Mouse (Mus musculus) spleen, adult 2 months (tissue): ENCODE data around the gene Timm17a. TPM values are rescaled to one million over a fixed set of nuclear protein-coding genes. Genes with fewer than 3 reads are reported as not detected.
A peak's percentile ranks its signal among the peaks of the same experiment; 100 is the strongest.

Experiments
- DNase-seq, 2 experiments: peaks; one replicate each; pipeline versions ENCODE4 v3.0.0 to v3.0.0-alpha.2; 2012 to 2021; ENCODE audit warnings: low spot score in 2 of 2, low read depth in 1 of 2
- H3K27ac ChIP-seq: fragments of 200-500 bp; 2 replicates; pipeline ENCODE4 v1.5.1; 2012; ENCODE audit warnings: low read length, inconsistent platforms; ENCODE audit not compliant: insufficient read depth
- H3K27me3 ChIP-seq: fragments of 200-500 bp; 2 replicates; pipeline ENCODE4 v1.6.1; 2012; ENCODE audit warnings: mild to moderate bottlenecking, moderate library complexity, low read length, inconsistent platforms; ENCODE audit not compliant: control insufficient read depth, insufficient read depth
- H3K36me3 ChIP-seq: fragments of 200-500 bp; 2 replicates; pipeline ENCODE4 v1.6.1; 2012; ENCODE audit warnings: mild to moderate bottlenecking, low read length, inconsistent platforms; ENCODE audit not compliant: control insufficient read depth, insufficient read depth
- H3K4me1 ChIP-seq: fragments of 200-500 bp; 2 replicates; pipeline ENCODE4 v1.6.1; 2011; ENCODE audit warnings: inconsistent platforms; ENCODE audit not compliant: control insufficient read depth, insufficient read depth, insufficient read length
- H3K4me3 ChIP-seq: fragments of 200-500 bp; 2 replicates; pipeline ENCODE4 v1.5.1; 2011; ENCODE audit warnings: mild to moderate bottlenecking, inconsistent platforms; ENCODE audit not compliant: insufficient read depth, insufficient read length; ENCODE audit errors: extremely low read depth
- CTCF ChIP-seq: fragments of 200-500 bp; IDR thresholded peaks from 2 replicates; pipeline ENCODE4 v1.5.1; 2011; ENCODE audit warnings: mild to moderate bottlenecking, inconsistent platforms; ENCODE audit not compliant: insufficient read depth, insufficient read length, insufficient replicate concordance; ENCODE audit errors: extremely low read depth
- POLR2A ChIP-seq: fragments of 200-500 bp; IDR thresholded peaks from 2 replicates; pipeline ENCODE4 v1.6.1; 2011; ENCODE audit warnings: low read depth, low read length, inconsistent platforms
- WGBS: fragments of 180-500 bp; shearing (Covaris S2); methylation state at CpG from one replicate; pipeline ENCODE4 v1.1.7; 2018; 5-methylcytosine and 5-hydroxymethylcytosine counted together
- polyA plus RNA-seq: library from polyadenylated mRNA; depleted of rRNA; stranded (reverse); fragments of >200 nt; gene quantifications from 2 replicates; pipeline ENCODE4 v1.2.3, GENCODE M21; 2012; rRNA removed

Timm17a gene
- polyA plus RNA-seq, 1 experiment: 15.2 TPM

DNA sequence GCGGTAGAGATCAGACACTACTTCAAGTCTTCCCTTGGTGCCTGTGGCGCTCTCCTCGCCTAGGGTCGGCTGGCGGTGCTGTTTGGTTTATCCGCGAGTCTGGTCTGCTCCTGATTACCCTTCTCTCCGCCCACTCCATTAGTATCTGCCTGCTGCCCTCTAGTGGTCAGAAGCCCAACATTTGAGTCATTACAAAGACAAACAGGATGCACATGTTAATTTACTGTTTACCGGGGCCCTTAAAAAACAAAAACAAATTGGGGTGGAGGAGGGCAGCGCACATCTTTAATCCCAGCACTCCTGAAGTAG lies 54.5 kb downstream of the Timm17a start:
- Histone ChIP-seq H3K27ac (no peak overlapping the region), H3K4me3 (no peak overlapping the region), H3K36me3 (peaks cover 9% of the 10 kb centered on the region), H3K27me3 (no peaks in the 10 kb centered on the region), H3K4me1 (peaks cover 3% of the 10 kb centered on the region; the same call in 1 of the 2 replicates)
- peak; percentile 39 to 56 for DNase-seq
- WGBS: 3% methylated on average over 10 of the region's 10 CpGs
- TF ChIP-seq POLR2A (no peak), CTCF (peak; percentile 59; the same call in 1 of the 2 replicates)

GRCm38 (mm10) chr1:135258380-135259127 lies 55.0 kb downstream of the Timm17a start, which contains the start of gene Elf3:
Gene Elf3 (minus strand): TSS chr1:135258568.
- Histone ChIP-seq H3K27ac (no peak within 1 kb of the TSS), H3K4me1 (peaks cover 3% of the 10 kb centered on the region; the same call in 1 of the 2 replicates), H3K27me3 (no peaks in the 10 kb centered on the region), H3K36me3 (peaks cover 5% of the 10 kb centered on the region), H3K4me3 (no peak within 1 kb of the TSS)
- WGBS: 69% methylated on average over 19 of the region's 19 CpGs
- DNase-seq: no peak
- TF ChIP-seq CTCF (no peak), POLR2A (no peak)

DNA sequence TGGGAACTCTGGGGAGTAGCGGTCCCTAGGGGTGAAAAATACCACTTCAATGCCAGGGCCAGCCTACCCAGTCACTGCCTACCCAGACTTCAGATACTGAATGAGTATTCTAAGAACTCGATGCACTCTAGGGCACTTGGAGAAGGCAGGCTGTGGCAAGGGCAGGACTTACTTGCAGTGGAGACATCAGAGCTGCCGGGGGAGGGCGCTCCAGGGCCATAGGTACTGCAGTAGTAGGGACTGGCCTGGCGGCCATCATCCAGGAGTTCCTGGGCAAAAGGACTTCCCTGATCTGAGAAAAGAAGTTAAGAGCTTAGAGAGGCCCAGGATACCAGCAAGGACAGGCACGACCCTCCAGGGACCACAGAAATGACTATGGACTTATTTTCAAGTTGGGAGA lies 57.3 kb downstream of the Timm17a start:
- Histone ChIP-seq H3K4me3 (no peak overlapping the region), H3K27ac (no peak overlapping the region), H3K27me3 (no peaks in the 10 kb centered on the region), H3K4me1 (peaks cover 3% of the 10 kb centered on the region; the same call in 1 of the 2 replicates), H3K36me3 (no peaks in the 10 kb centered on the region)
- WGBS: 86% methylated on average over 6 of the region's 6 CpGs
- TF ChIP-seq CTCF: no peak
- no peak for TF ChIP-seq POLR2A
- no peak for DNase-seq

GRCm38 (mm10) chr1:135252854-135253253 lies 60.7 kb downstream of the Timm17a start:
- 58% methylated on average over 4 of the region's 4 CpGs for WGBS
- TF ChIP-seq POLR2A (no peak), CTCF (no peak)
- no peak overlapping the region for H3K4me3 ChIP-seq
- no peaks in the 10 kb centered on the region for H3K4me1 ChIP-seq
- DNase-seq: no peak
- H3K27ac ChIP-seq: no peak overlapping the region
- H3K27me3 ChIP-seq: no peaks in the 10 kb centered on the region
- no peaks in the 10 kb centered on the region for H3K36me3 ChIP-seq

DNA sequence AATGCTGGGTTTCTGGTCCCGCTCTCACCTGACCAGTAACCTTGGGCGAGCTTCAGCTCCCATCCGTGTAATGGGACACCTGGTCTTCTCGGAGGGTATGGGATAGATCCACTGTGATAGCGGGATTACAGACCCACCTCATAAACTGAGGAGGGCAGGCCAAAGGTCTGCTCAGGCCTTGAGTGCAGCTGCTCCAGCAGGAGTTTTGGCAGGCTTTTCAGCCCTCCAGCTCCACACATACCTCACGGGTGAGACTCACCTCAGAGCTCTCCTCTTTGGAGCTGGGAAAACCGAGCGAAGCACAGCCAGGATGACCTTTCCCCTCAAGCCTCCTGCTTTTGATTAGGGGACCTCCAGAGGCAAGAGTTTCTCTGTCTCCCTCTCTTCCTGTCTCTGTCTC lies 62.2 kb downstream of the Timm17a start:
- Histone ChIP-seq H3K4me1 (no peaks in the 10 kb centered on the region), H3K27ac (no peak overlapping the region), H3K36me3 (no peaks in the 10 kb centered on the region), H3K4me3 (no peak overlapping the region), H3K27me3 (no peaks in the 10 kb centered on the region)
- DNase-seq: no peak
- TF ChIP-seq CTCF: no peak
- TF ChIP-seq POLR2A: no peak
- 93% methylated on average over 8 of the region's 8 CpGs for WGBS

DNA sequence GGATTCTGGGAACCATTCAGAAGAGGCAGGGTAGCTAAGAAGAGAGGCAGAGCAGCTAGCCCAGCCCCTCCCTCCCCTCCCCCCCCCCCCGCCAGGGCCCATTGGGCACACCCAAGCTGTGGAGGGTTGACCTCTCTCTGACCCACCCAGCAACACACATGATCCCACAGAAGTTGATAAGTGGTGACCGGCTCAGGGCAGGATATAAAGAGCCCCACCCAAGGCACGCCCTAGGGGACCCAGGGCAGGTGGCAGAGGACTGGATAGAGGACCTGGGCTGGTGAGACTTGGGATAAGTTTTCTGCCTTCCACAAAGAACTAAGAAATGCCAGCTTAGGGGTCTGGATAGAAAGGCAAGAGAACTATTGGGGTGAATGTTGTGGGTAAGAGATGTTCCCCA lies 62.9 kb downstream of the Timm17a start:
- no peak for DNase-seq
- Histone ChIP-seq H3K27me3 (no peaks in the 10 kb centered on the region), H3K4me3 (no peak overlapping the region), H3K27ac (no peak overlapping the region), H3K4me1 (no peaks in the 10 kb centered on the region), H3K36me3 (no peaks in the 10 kb centered on the region)
- 64% methylated on average over 3 of the region's 3 CpGs for WGBS
- TF ChIP-seq CTCF (no peak), POLR2A (no peak)

DNA sequence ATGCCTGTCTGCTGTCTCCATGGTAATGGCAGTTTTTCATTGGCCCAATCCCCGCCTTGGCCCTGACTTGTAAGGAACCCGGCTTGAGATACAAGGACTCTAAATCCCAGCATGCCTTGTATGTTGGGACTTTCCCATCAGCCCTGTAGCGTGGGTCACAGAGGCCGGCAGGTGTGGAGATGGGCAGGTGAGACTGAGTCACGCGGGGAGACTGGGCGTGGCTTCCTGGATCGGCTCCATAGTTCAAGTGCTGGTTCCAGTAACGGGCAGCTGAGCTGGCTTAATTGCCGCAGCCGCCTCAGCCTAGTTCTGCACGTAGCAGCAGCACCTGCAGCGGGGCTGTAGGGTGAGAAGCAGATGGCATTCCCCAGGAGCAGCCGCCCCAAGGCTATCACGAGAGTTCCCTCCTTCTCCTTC lies 65.1 kb downstream of the Timm17a start:
- H3K27me3 ChIP-seq: no peaks in the 10 kb centered on the region
- H3K36me3 ChIP-seq: no peaks in the 10 kb centered on the region
- no peaks in the 10 kb centered on the region for H3K4me1 ChIP-seq
- WGBS: 29% methylated on average over 15 of the region's 15 CpGs
- DNase-seq: no peak
- H3K27ac ChIP-seq: no peak overlapping the region
- no peak for TF ChIP-seq CTCF
- TF ChIP-seq POLR2A: no peak
- H3K4me3 ChIP-seq: no peak overlapping the region

Other genes with a start within 250 kb of the Timm17a start
- gene Lgr6, start 208.5 kb downstream of the Timm17a start, polyA plus RNA-seq: 0.21 and 0.47 TPM in 2 replicates
- 33.4 and 39.4 TPM in 2 replicates for gene Ptpn7, start 181.1 kb downstream of the Timm17a start, polyA plus RNA-seq
- gene Arl8a, start 167.0 kb downstream of the Timm17a start, polyA plus RNA-seq: 39.9 and 50.9 TPM in 2 replicates
- gene Gpr37l1, start 146.1 kb downstream of the Timm17a start, polyA plus RNA-seq: 0.16 and 0.20 TPM in 2 replicates
- 0.15 and 0.18 TPM in 2 replicates for gene Elf3, start 55.2 kb downstream of the Timm17a start, polyA plus RNA-seq
- 17.8 and 18.8 TPM in 2 replicates for gene Rnpep, start 29.7 kb downstream of the Timm17a start, polyA plus RNA-seq
- 2.2 and 2.5 TPM in 2 replicates for gene Lmod1, start 11.0 kb upstream of the Timm17a start, polyA plus RNA-seq
- 4.2 and 8.2 TPM in 2 replicates for gene Shisa4, start 61.5 kb upstream of the Timm17a start, polyA plus RNA-seq
- gene Ipo9, start 116.7 kb upstream of the Timm17a start, polyA plus RNA-seq: 55.6 and 60.1 TPM in 2 replicates